In genomic region chr7:19543584-19543983, GRCm38 (mm10) we compare ENCODE assay signal across 11 mouse cellular contexts. TPM values are rescaled to one million over a fixed set of nuclear protein-coding genes. Genes with fewer than 3 reads are reported as not detected.
DNase-seq lines count a peak whose midpoint lies in the region; ATAC-seq and TF ChIP-seq lines count a peak whose summit lies in the region.
"Had no signal": no experiment of that assay in that cellular context is flagged by ENCODE, and none has a peak within 500 bp of the region (broad histone marks: within the 10 kb centered on the region; RNA-seq: fewer than 3 reads in every experiment).

No protein-coding gene starts in this region.

- no peaks in the 10 kb centered on the region for H3K9me3 ChIP-seq in kidney, postnatal 0 days (replicated peaks; ENCODE audit: low read length)
- no peaks in the 10 kb centered on the region for H3K9me3 ChIP-seq in hindbrain, embryonic 12.5 days (replicated peaks)
- H3K9me3 ChIP-seq: hindbrain, embryonic 13.5 days; limb, embryonic 12.5 days had no signal

- ATAC-seq in kidney, postnatal 0 days (replicated peaks; ENCODE audit: low FRiP score, low read depth): no peak
- ATAC-seq in hindbrain, embryonic 12.5 days (ENCODE audit: low FRiP score): no peak

- H3K4me2 ChIP-seq in kidney, postnatal 0 days (ENCODE audit: low read length): no peak overlapping the region
- no peak overlapping the region for H3K4me2 ChIP-seq in hindbrain, embryonic 12.5 days (replicated peaks)
- H3K4me2 ChIP-seq: hindbrain, embryonic 13.5 days; limb, embryonic 12.5 days had no signal

- H3K36me3 ChIP-seq in kidney, postnatal 0 days (ENCODE audit: insufficient read depth, low read length): no peaks in the 10 kb centered on the region
- 0 out of 2 replicates have a peak, but pooled peaks cover 3% of the 10 kb centered on the region for H3K36me3 ChIP-seq in hindbrain, embryonic 12.5 days
- H3K36me3 ChIP-seq: hindbrain, embryonic 13.5 days had no signal

- H3K27ac ChIP-seq in kidney, postnatal 0 days: no peak overlapping the region
- H3K27ac ChIP-seq in hindbrain, embryonic 12.5 days: no peak overlapping the region
- H3K27ac ChIP-seq: limb, embryonic 12.5 days had no signal

- H3K4me3 ChIP-seq in kidney, postnatal 0 days (replicated peaks; ENCODE audit: low read depth, low read length): no peak overlapping the region
- H3K4me3 ChIP-seq in hindbrain, embryonic 12.5 days: no peak overlapping the region
- H3K4me3 ChIP-seq: hindbrain, embryonic 13.5 days; limb, embryonic 12.5 days had no signal

- DNase-seq in kidney, postnatal 0 days (ENCODE audit: low spot score): peak; percentile 42
- DNase-seq in kidney, adult 18-20 months: no peak
- peak; percentile 52 for DNase-seq in CD4-positive helper T cell, adult 2 months (ENCODE audit: low read depth, low spot score)
- DNase-seq in ZHBTc4 (ENCODE audit: low read depth, low spot score): peak; percentile 39
- DNase-seq in natural killer cell, adult 2 months (ENCODE audit: low spot score in 2 of 2): peak; percentile 21 to 54
- DNase-seq in adrenal gland, adult 2 months: no peak
- DNase-seq in left cerebral cortex, adult 8-10 months (ENCODE audit: low spot score in 2 of 2): no peak

- no peak overlapping the region for H3K9ac ChIP-seq in kidney, postnatal 0 days (ENCODE audit: low read depth, low read length)
- H3K9ac ChIP-seq in hindbrain, embryonic 12.5 days: no peak overlapping the region
- H3K9ac ChIP-seq: hindbrain, embryonic 13.5 days; limb, embryonic 12.5 days had no signal

- H3K27me3 ChIP-seq in kidney, postnatal 0 days (ENCODE audit: insufficient read depth, low read length): no peaks in the 10 kb centered on the region
- H3K27me3 ChIP-seq in hindbrain, embryonic 12.5 days: no peaks in the 10 kb centered on the region
- H3K27me3 ChIP-seq: hindbrain, embryonic 13.5 days; limb, embryonic 12.5 days had no signal

- peaks cover 7% of the 10 kb centered on the region; the same call in 1 of the 2 replicates for H3K4me1 ChIP-seq in kidney, postnatal 0 days (replicated peaks; ENCODE audit: insufficient read depth, low read length)
- H3K4me1 ChIP-seq in hindbrain, embryonic 12.5 days: peaks cover 35% of the 10 kb centered on the region

- WGBS in kidney, postnatal 0 days: 47% methylated on average over 6 of the region's 6 CpGs
- 66% methylated on average over 6 of the region's 6 CpGs for WGBS in hindbrain, embryonic 12.5 days

- peak; percentile 57 for TF ChIP-seq CTCF in kidney, postnatal 0 days (IDR thresholded peaks at IDR 0.05; ENCODE audit: low read depth)

RNA-seq across cellular contexts. Expression of gene Ppp1r37, which starts 19.3 kb away (rescaled TPM):
- 15.3 and 17.1 TPM in 2 replicates for polyA plus RNA-seq in kidney, postnatal 0 days (2015; fragmentation: Nextera tagmentation; extraction: Ambion mirVana)
- 10 to 100 TPM; 68.3 to 70.8 TPM for total RNA-seq in adrenal gland, adult 2 months (2021)
- polyA plus RNA-seq in adrenal gland, adult 2 months (2012; rRNA removed): 159 and 163 TPM in 2 replicates
- total RNA-seq in left cerebral cortex, adult 8-10 months (2022): 100 to 1,000 TPM; 118 to 134 (median 124) TPM
- 41.7 and 43.8 TPM in 2 replicates for polyA plus RNA-seq in hindbrain, embryonic 12.5 days (2016; fragmentation: Nextera tagmentation; extraction: Ambion mirVana)

RNA-seq across cellular contexts. Expression of gene Nkpd1, which starts 25.9 kb away (rescaled TPM):
- not detected in 2 replicates for polyA plus RNA-seq in kidney, postnatal 0 days (2015; fragmentation: Nextera tagmentation; extraction: Ambion mirVana)
- total RNA-seq in adrenal gland, adult 2 months (2021): under 1 TPM in 1 of 2 experiments, not detected in 1; 0.14 TPM
- 0.38 and 0.64 TPM in 2 replicates for polyA plus RNA-seq in adrenal gland, adult 2 months (2012; rRNA removed)
- 1 to 10 TPM in 2 of 4 experiments, under 1 TPM in 2; 0.83 to 1.7 (median 1.1) TPM for total RNA-seq in left cerebral cortex, adult 8-10 months (2022)
- polyA plus RNA-seq in hindbrain, embryonic 12.5 days (2016; fragmentation: Nextera tagmentation; extraction: Ambion mirVana): 0.23 TPM in 1 of 2 replicates, not detected in the other
- total RNA-seq: monocyte, adult 5-6 weeks had no signal

RNA-seq across cellular contexts. Expression of gene Zfp296, which starts 33.5 kb away (rescaled TPM):
- polyA plus RNA-seq in kidney, postnatal 0 days (2015; fragmentation: Nextera tagmentation; extraction: Ambion mirVana): 0.17 and 0.34 TPM in 2 replicates
- under 1 TPM; 0.69 to 0.98 TPM for total RNA-seq in adrenal gland, adult 2 months (2021)
- polyA plus RNA-seq in adrenal gland, adult 2 months (2012; rRNA removed): 3.1 and 3.4 TPM in 2 replicates
- 1 to 10 TPM; 1.6 to 1.9 (median 1.8) TPM for total RNA-seq in left cerebral cortex, adult 8-10 months (2022)
- polyA plus RNA-seq in hindbrain, embryonic 12.5 days (2016; fragmentation: Nextera tagmentation; extraction: Ambion mirVana): 0.30 TPM in 1 of 2 replicates, not detected in the other

RNA-seq across cellular contexts. Expression of gene Gemin7, which starts 33.8 kb away (rescaled TPM):
- polyA plus RNA-seq in kidney, postnatal 0 days (2015; fragmentation: Nextera tagmentation; extraction: Ambion mirVana): 164 and 167 TPM in 2 replicates
- total RNA-seq in adrenal gland, adult 2 months (2021): 10 to 100 TPM; 83.8 to 84.2 TPM
- 177 and 183 TPM in 2 replicates for polyA plus RNA-seq in adrenal gland, adult 2 months (2012; rRNA removed)
- 10 to 100 TPM; 44.2 to 59.5 (median 51.3) TPM for total RNA-seq in left cerebral cortex, adult 8-10 months (2022)
- 121 and 145 TPM in 2 replicates for polyA plus RNA-seq in hindbrain, embryonic 12.5 days (2016; fragmentation: Nextera tagmentation; extraction: Ambion mirVana)

RNA-seq across cellular contexts. Expression of gene Trappc6a, which starts 35.4 kb away (rescaled TPM):
- 88.5 and 91.7 TPM in 2 replicates for polyA plus RNA-seq in kidney, postnatal 0 days (2015; fragmentation: Nextera tagmentation; extraction: Ambion mirVana)
- total RNA-seq in adrenal gland, adult 2 months (2021): 10 to 100 TPM; 70.2 to 81.4 TPM
- 253 and 254 TPM in 2 replicates for polyA plus RNA-seq in adrenal gland, adult 2 months (2012; rRNA removed)
- 10 to 100 TPM; 19.0 to 25.5 (median 23.5) TPM for total RNA-seq in left cerebral cortex, adult 8-10 months (2022)
- polyA plus RNA-seq in hindbrain, embryonic 12.5 days (2016; fragmentation: Nextera tagmentation; extraction: Ambion mirVana): 41.7 and 48.1 TPM in 2 replicates

Comparison
In these comparisons a context has a peak if more than half of its experiments do, and no peak if none do; other contexts are left out.
1. DNase-seq: peak in kidney, postnatal 0 days (single experiment), CD4-positive helper T cell, adult 2 months (single experiment), ZHBTc4 (single experiment) and natural killer cell, adult 2 months (2 of 2); none in kidney, adult 18-20 months (single experiment), adrenal gland, adult 2 months (single experiment) and left cerebral cortex, adult 8-10 months (0 of 2).